Mouse (Mus musculus) midbrain, postnatal 0 days (tissue): ENCODE measurements around the gene Gmds. TPM values are rescaled to one million over a fixed set of nuclear protein-coding genes. Genes with fewer than 3 reads are reported as not detected.
A peak's percentile ranks its signal among the peaks of the same experiment; 100 is the strongest.

Experiments
- ATAC-seq: fragments of 200-750 bp; cut with Nextera tagmentation; 2 replicates; pipeline ENCODE4 v1.8.0; 2017; ENCODE audit warnings: moderate number of reproducible peaks, mild to moderate bottlenecking, moderate TSS enrichment, moderate library complexity; ENCODE audit not compliant: low FRiP score
- DNase-seq: peaks from one replicate; pipeline ENCODE4 v3.0.0-alpha.2; 2015; ENCODE audit warnings: low spot score
- H3K27ac ChIP-seq: fragments of 300-500 bp; sonication (generic); 2 replicates; pipeline ENCODE4 v1.5.1; 2014; ENCODE audit warnings: low read depth, mild to moderate bottlenecking, low read length, mixed read lengths
- H3K27me3 ChIP-seq: fragments of 300-500 bp; sonication (generic); 2 replicates; pipeline ENCODE4 v1.6.1; 2014; ENCODE audit warnings: low read length, control low read depth, mixed read lengths; ENCODE audit not compliant: insufficient read depth
- H3K36me3 ChIP-seq: fragments of 300-500 bp; sonication (generic); 2 replicates; pipeline ENCODE4 v1.6.1; 2014; ENCODE audit warnings: low read length, control low read depth, mixed read lengths; ENCODE audit not compliant: insufficient read depth
- H3K4me1 ChIP-seq: fragments of 300-500 bp; sonication (generic); 2 replicates; pipeline ENCODE4 v1.6.1; 2014; ENCODE audit warnings: mild to moderate bottlenecking, control low read depth, antibody characterized with exemption, low read length, mixed read lengths; ENCODE audit not compliant: insufficient read depth
- H3K4me2 ChIP-seq: fragments of 300-500 bp; sonication (generic); 2 replicates; pipeline ENCODE4 v1.6.1; 2014; ENCODE audit warnings: low read depth, mild to moderate bottlenecking, low read length, mixed read lengths; ENCODE audit not compliant: poor library complexity, severe bottlenecking
- H3K4me3 ChIP-seq: fragments of 300-500 bp; sonication (generic); 2 replicates; pipeline ENCODE4 v1.5.1; 2014; ENCODE audit warnings: low read depth, mild to moderate bottlenecking, low read length, moderate library complexity
- H3K9ac ChIP-seq: fragments of 300-500 bp; sonication (generic); replicated peaks from 2 replicates; pipeline ENCODE4 v1.6.1; 2014; ENCODE audit warnings: mild to moderate bottlenecking, low read length, moderate library complexity, mixed read lengths; ENCODE audit not compliant: poor library complexity, severe bottlenecking
- H3K9me3 ChIP-seq: fragments of 300-500 bp; sonication (generic); 2 replicates; pipeline ENCODE4 v1.6.1; 2016; ENCODE audit warnings: low read length, control low read depth
- CTCF ChIP-seq: IDR thresholded peaks from 2 replicates; pipeline ENCODE4 v1.5.1; 2016; ENCODE audit warnings: antibody characterized with exemption, mild to moderate bottlenecking
- WGBS: fragments of 180-500 bp; shearing (Covaris S2); extraction: QIAGEN DNeasy Blood & Tissue Kit; methylation state at CpG from one replicate; pipeline ENCODE4 v1.1.7; 2014; 5-methylcytosine and 5-hydroxymethylcytosine counted together
- polyA plus RNA-seq: library from polyadenylated mRNA; unstranded; fragments of >200 nt; fragmentation: Nextera tagmentation; extraction: Ambion mirVana; gene quantifications from 2 replicates; pipeline ENCODE4 v1.2.1, GENCODE M21; 2015
- total RNA-seq: library from RNA; depleted of rRNA; stranded (reverse); fragments of >200 nt; gene quantifications from 2 replicates; pipeline ENCODE4 v1.2.3, GENCODE M21; 2014

Gene Gmds
- total and polyA plus RNA-seq, 2 experiments from 2014 or later = 8.7 to 28.6 TPM

DNA sequence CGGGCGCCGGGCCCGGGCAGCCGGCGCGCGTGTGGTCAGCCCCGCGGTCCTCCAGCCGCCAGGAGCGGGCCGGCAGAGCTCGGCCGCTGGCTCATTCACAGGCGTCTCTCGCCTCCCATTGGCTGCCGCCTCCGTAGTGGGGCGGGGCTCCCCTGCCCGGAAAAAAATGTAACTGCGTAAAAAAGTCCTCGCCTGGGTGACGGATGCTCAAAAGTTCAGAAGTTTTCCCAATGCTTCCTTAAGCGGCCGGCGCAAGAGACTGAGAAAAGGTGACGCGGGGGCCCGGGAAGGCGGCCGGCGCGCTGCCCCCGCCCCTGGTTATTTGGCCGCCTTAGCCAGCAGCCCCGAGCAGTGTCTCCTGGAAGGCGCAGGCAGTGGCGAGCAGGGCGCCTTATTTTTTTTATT lies 532.1 kb downstream of the Gmds start, which contains the start of gene Foxc1:
Gene Foxc1 (plus strand): TSS at position 206 of the 405 bp plus-strand sequence.
- peak; percentile 65 for ATAC-seq
- Histone ChIP-seq H3K9me3 (no peaks in the 10 kb centered on the region), H3K27ac (peak within 1 kb of the TSS; percentile 67), H3K4me2 (peak within 1 kb of the TSS; percentile 52), H3K4me1 (peaks cover 3% of the 10 kb centered on the region; the same call in 1 of the 2 replicates), H3K36me3 (no peaks in the 10 kb centered on the region), H3K9ac (peak within 1 kb of the TSS; percentile 39; the same call in 1 of the 2 replicates), H3K27me3 (peaks cover 37% of the 10 kb centered on the region), H3K4me3 (peak within 1 kb of the TSS; percentile 38)
- no peak for TF ChIP-seq CTCF
- DNase-seq = peak; percentile 61
- WGBS = under 1% methylated on average over 39 of the region's 40 CpGs

DNA sequence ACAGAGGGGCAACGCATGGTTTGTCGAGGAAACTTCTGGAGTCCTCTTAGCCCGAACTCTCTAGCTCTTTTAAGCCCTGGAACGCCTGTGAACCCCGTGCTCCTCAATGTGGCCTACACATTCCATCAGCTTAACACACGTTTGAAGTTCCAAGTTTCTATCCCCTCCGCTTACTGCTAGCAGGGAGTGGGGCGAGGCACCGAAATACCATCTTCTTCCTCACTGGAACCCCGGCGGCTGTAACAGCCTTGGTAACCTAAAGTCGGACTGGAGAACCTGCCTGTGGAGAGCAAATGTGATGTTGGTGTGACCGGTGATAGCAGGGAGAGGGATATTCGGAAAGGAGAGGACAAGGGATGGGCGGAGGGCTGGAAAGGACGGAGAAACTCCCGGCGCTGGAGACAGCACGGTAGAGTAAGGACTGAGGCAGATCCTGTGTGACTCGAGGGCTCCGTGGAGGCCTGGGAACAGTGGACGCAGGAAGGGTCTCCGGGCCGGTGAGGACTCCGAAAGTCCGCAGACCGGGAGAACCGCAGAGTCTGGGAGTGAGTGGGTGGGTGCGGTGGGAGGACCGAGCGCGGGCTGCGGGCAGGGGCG lies 532.6 kb downstream of the Gmds start:
- Histone ChIP-seq H3K4me3 (peak overlapping the region; percentile 38), H3K27me3 (peaks cover 42% of the 10 kb centered on the region), H3K9me3 (no peaks in the 10 kb centered on the region), H3K36me3 (no peaks in the 10 kb centered on the region), H3K4me2 (peak overlapping the region; percentile 52), H3K9ac (no peak overlapping the region), H3K27ac (peak overlapping the region; percentile 38; the same call in 1 of the 2 replicates), H3K4me1 (no peaks in the 10 kb centered on the region; the same call in 1 of the 2 replicates)
- TF ChIP-seq CTCF = no peak
- no peak for DNase-seq
- 0 out of 2 replicates have a peak, but pooled peaks have one; percentile 8 for ATAC-seq
- WGBS = under 1% methylated on average over 32 of the region's 34 CpGs

DNA sequence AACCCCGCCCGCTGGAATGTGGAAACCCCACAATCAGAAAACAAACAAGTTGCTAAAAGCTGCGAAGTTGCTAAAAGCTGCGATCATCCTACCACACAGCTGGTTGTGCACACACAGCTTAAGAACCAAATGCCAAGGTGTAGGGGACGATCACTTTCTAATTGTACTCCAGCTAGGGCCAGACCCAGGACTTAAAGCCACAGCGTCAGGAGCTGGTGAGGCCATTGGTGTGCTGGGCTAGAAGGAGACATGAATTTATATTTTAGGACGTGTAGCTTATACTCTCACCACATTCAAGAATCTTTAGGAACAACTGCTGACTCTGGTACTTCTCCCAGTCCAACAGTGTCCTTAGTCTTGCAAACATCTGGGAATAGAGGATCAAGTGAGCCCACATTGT lies 534.0 kb downstream of the Gmds start:
- Histone ChIP-seq H3K9ac (no peak overlapping the region), H3K4me3 (no peak overlapping the region), H3K36me3 (no peaks in the 10 kb centered on the region), H3K4me1 (no peaks in the 10 kb centered on the region; the same call in 1 of the 2 replicates), H3K9me3 (no peaks in the 10 kb centered on the region), H3K4me2 (no peak overlapping the region), H3K27ac (no peak overlapping the region), H3K27me3 (peaks cover 51% of the 10 kb centered on the region)
- no peak for ATAC-seq
- no peak for DNase-seq
- TF ChIP-seq CTCF = no peak
- WGBS = under 1% methylated on average over 7 of the region's 7 CpGs

DNA sequence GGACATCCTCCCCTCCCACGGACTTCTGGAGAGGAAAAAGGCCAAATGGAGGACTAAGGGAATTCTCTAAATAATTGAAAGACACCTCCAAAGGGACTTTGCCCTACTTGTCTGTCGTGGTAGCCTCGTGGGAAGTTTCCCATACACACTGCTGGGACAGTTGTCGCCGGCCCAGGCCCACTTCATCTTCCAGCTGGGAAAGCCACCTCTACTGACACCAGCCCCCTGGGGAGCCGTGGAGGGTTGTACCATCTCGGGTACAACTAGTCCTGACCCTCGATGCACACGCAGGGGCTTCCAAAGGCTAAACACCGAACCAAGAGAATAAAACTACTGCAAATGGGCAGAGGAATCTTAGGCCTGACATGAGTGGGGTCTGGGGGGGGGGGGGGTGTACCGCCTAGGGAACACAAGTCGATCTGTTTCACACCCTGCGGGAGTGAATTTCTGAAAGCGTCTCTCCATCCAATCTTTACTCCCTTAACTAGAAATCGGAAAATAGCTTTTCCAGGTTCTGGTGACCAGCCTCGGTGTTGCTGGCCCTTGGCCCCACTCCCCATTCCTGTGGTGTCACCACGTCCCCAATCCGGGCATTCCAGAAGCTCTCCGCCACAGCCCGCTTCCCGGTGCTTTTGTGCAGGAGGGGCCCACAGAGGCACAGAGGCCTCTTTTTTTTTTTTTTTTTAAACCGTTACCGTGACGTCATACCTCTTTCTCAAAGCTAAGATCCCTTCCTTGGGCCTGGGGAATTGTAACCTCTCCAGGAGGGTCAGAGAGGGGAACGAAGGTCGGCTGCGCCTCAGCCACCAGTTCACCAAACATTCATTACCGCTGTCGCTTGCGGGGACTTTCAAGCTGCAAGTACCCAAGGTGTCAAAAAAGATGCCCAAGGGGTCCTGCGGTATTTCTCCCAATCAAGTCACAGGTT lies 535.1 kb downstream of the Gmds start:
- no peak overlapping the region for H3K4me2 ChIP-seq
- no peaks in the 10 kb centered on the region for H3K9me3 ChIP-seq
- no peak overlapping the region for H3K4me3 ChIP-seq
- ATAC-seq (no peak), DNase-seq (no peak)
- no peak overlapping the region for H3K27ac ChIP-seq
- no peak for TF ChIP-seq CTCF
- H3K4me1 ChIP-seq = no peaks in the 10 kb centered on the region; the same call in 1 of the 2 replicates
- peaks cover 61% of the 10 kb centered on the region for H3K27me3 ChIP-seq
- 2% methylated on average over 31 of the region's 31 CpGs for WGBS
- H3K36me3 ChIP-seq = no peaks in the 10 kb centered on the region
- no peak overlapping the region for H3K9ac ChIP-seq

DNA sequence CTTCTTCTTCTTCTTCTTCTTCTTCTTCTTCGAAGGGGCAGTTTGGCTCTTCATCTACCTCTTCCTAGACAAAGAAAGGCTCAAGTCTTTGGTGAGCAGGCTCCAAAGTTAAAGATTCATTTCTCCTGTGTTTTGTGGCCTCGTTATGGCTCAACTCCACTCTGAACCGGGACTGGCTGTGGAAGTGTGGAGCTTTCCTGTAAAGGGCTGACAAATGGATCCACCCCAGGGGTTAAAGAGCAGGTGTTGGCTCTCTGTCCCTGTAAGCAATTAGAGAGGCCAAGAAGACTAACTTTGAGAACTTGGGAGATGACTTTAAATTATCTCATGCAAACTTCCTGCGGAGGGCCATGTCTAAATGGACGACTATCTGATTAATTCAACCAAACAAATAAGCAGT lies 536.1 kb downstream of the Gmds start:
- ATAC-seq = no peak
- no peak for DNase-seq
- no peak overlapping the region for H3K27ac ChIP-seq
- H3K4me3 ChIP-seq = no peak overlapping the region
- 9% methylated on average over 5 of the region's 5 CpGs for WGBS
- TF ChIP-seq CTCF = no peak
- no peak overlapping the region for H3K4me2 ChIP-seq
- H3K27me3 ChIP-seq = peaks cover 59% of the 10 kb centered on the region
- H3K9ac ChIP-seq = no peak overlapping the region
- no peaks in the 10 kb centered on the region for H3K9me3 ChIP-seq
- no peaks in the 10 kb centered on the region; the same call in 1 of the 2 replicates for H3K4me1 ChIP-seq
- H3K36me3 ChIP-seq = no peaks in the 10 kb centered on the region
